Mouse (Mus musculus) limb, embryonic 14.5 days (tissue): ENCODE results near the gene Egfl7. TPM values are rescaled to one million over a fixed set of nuclear protein-coding genes. Genes with fewer than 3 reads are reported as not detected.
A peak's percentile ranks its signal among the peaks of the same experiment; 100 is the strongest.

Experiments used
- ATAC-seq: fragments of 200-750 bp; cut with Nextera tagmentation; 2 replicates; pipeline ENCODE4 v1.8.0; 2017; ENCODE audit warnings: low read depth, moderate number of reproducible peaks, moderate TSS enrichment; ENCODE audit not compliant: low FRiP score
- DNase-seq: peaks from one replicate; pipeline ENCODE4 v3.0.0-alpha.2; 2015; ENCODE audit warnings: low spot score
- H3K27ac ChIP-seq: fragments of 300-500 bp; sonication (generic); replicated peaks from 2 replicates; pipeline ENCODE4 v1.5.1; 2014; ENCODE audit warnings: low read depth, mild to moderate bottlenecking, low read length, moderate library complexity, mixed read lengths
- H3K27me3 ChIP-seq: fragments of 300-500 bp; sonication (generic); 2 replicates; pipeline ENCODE4 v1.6.1; 2014; ENCODE audit warnings: low read length, mixed read lengths; ENCODE audit not compliant: control insufficient read depth, insufficient read depth
- H3K36me3 ChIP-seq: fragments of 300-500 bp; sonication (generic); 2 replicates; pipeline ENCODE4 v1.6.1; 2014; ENCODE audit warnings: mild to moderate bottlenecking, low read length, moderate library complexity, mixed read lengths; ENCODE audit not compliant: control insufficient read depth, insufficient read depth
- H3K4me1 ChIP-seq: fragments of 300-500 bp; sonication (generic); 2 replicates; pipeline ENCODE4 v1.6.1; 2014; ENCODE audit warnings: antibody characterized with exemption, low read length, mixed read lengths; ENCODE audit not compliant: control insufficient read depth, insufficient read depth
- H3K4me2 ChIP-seq: fragments of 300-500 bp; sonication (generic); replicated peaks from 2 replicates; pipeline ENCODE4 v1.6.1; 2014; ENCODE audit warnings: low read depth, mild to moderate bottlenecking, low read length, moderate library complexity; ENCODE audit not compliant: severe bottlenecking
- H3K4me3 ChIP-seq: fragments of 300-500 bp; sonication (generic); replicated peaks from 2 replicates; pipeline ENCODE4 v1.5.1; 2014; ENCODE audit warnings: low read length
- H3K9ac ChIP-seq: fragments of 300-500 bp; sonication (generic); 2 replicates; pipeline ENCODE4 v1.6.1; 2014; ENCODE audit warnings: mild to moderate bottlenecking, low read depth, low read length, moderate library complexity; ENCODE audit not compliant: severe bottlenecking
- H3K9me3 ChIP-seq: fragments of 300-500 bp; sonication (generic); 2 replicates; pipeline ENCODE4 v1.6.1; 2016; ENCODE audit warnings: low read length; ENCODE audit not compliant: control insufficient read depth
- POLR2A ChIP-seq: fragments of 200-500 bp; IDR thresholded peaks from 2 replicates; pipeline ENCODE4 v1.8.0; 2012; ENCODE audit warnings: inconsistent platforms, mild to moderate bottlenecking, moderate library complexity, borderline replicate concordance; ENCODE audit not compliant: insufficient read depth, insufficient read length; ENCODE audit errors: extremely low read depth
- WGBS: fragments of 180-500 bp; shearing (Covaris S2); extraction: QIAGEN DNeasy Blood & Tissue Kit; methylation state at CpG from one replicate; pipeline ENCODE4 v1.1.7; 2014; 5-methylcytosine and 5-hydroxymethylcytosine counted together
- polyA plus RNA-seq, 2 experiments: library from polyadenylated mRNA; depleted of rRNA in 1 of 2; stranded (reverse) in 1 of 2; unstranded in 1 of 2; fragments of >200 nt; fragmentation: Nextera tagmentation in 1 of 2; extraction: Ambion mirVana in 1 of 2; gene quantifications; 2 replicates each; pipeline versions ENCODE4 v1.2.1 to v1.2.3; 2012 to 2014

Egfl7 gene
- polyA plus RNA-seq, 2 experiments, result 108 to 262 TPM

DNA sequence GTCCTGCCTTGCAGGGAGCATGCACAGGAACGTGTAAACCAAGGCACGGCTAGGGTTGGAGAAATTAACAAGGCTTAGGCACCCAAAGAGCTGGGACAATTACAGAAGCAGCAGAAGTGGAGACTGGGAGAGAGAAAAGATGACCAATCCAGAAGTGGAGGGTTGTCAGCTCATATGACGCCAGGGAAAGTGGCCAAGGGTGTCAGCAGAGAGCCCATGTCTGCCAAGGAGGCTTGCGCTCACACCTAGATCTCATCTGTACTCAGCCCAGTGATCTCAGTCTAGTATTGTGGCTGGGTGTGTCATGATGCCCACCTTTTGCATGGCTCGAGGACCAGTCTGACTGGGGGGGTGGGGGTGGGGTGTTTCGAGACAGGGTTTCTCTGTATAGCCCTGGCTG, 5.9 kb downstream of the Egfl7 start:
- 50% methylated on average over 6 of the region's 6 CpGs for WGBS
- Histone ChIP-seq H3K9ac (peak overlapping the region; percentile 66), H3K9me3 (no peaks in the 10 kb centered on the region), H3K36me3 (no peaks in the 10 kb centered on the region), H3K4me2 (no peak overlapping the region), H3K4me1 (no peaks in the 10 kb centered on the region; the same call in 1 of the 2 replicates), H3K27me3 (no peaks in the 10 kb centered on the region), H3K27ac (peak overlapping the region; percentile 53; the same call in 1 of the 2 replicates), H3K4me3 (peak overlapping the region; percentile 18; the same call in 1 of the 2 replicates)
- no peak for ATAC-seq
- no peak for DNase-seq
- no peak for TF ChIP-seq POLR2A

GRCm38 (mm10) chr2:26586294-26587043, 6.7 kb downstream of the Egfl7 start, which contains the start of gene Gm20532:
TSS of gene Gm20532 (plus strand) at chr2:26586639.
- ATAC-seq, result peak; percentile 85
- peak within 1 kb of the TSS; percentile 53; the same call in 1 of the 2 replicates for H3K27ac ChIP-seq
- WGBS, result 2% methylated on average over 35 of the region's 65 CpGs

DNA sequence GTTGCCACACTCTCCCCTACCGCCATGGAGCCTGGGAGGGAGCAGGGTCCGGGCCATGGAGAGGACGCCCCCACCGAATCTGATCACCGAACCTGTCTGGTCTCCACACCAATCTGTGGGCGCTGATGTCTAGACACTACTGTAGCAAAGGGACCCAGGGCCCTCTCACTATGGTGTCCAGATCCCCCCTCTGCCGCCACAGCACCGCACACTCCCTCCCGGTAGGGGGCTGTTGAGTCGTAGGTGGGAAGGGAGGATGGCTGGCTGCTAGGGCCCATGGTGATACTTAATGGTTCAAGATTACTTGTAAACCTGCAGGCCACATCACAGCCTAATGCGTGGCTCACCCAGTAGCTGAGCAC, 7.2 kb downstream of the Egfl7 start:
- peak overlapping the region; percentile 64 for H3K4me3 ChIP-seq
- 0 out of 2 replicates have a peak overlapping the region, but pooled peaks have one; percentile 52 for H3K27ac ChIP-seq
- TF ChIP-seq POLR2A, result no peak
- DNase-seq (peak; percentile 49), ATAC-seq (peak; percentile 44; the same call in 1 of the 2 replicates)
- H3K4me1 ChIP-seq, result no peaks in the 10 kb centered on the region; the same call in 1 of the 2 replicates
- 6% methylated on average over 11 of the region's 11 CpGs for WGBS
- H3K27me3 ChIP-seq, result no peaks in the 10 kb centered on the region
- no peaks in the 10 kb centered on the region for H3K9me3 ChIP-seq
- 0 out of 2 replicates have a peak, but pooled peaks cover 3% of the 10 kb centered on the region for H3K36me3 ChIP-seq
- H3K9ac ChIP-seq, result peak overlapping the region; percentile 66
- peak overlapping the region; percentile 80 for H3K4me2 ChIP-seq

More at GRCm38 (mm10) chr2:26586294-26587043, 6.7 kb downstream of the Egfl7 start, which contains the start of gene Gm20532:
- Histone ChIP-seq H3K4me3 (peak within 1 kb of the TSS; percentile 64), H3K27me3 (no peaks in the 10 kb centered on the region), H3K4me2 (peak within 1 kb of the TSS; percentile 80), H3K9me3 (no peaks in the 10 kb centered on the region), H3K36me3 (no peaks in the 10 kb centered on the region), H3K9ac (peak within 1 kb of the TSS; percentile 66), H3K4me1 (no peaks in the 10 kb centered on the region; the same call in 1 of the 2 replicates)
- peak; percentile 66 for DNase-seq
- 0 out of 2 replicates have a peak, but pooled peaks have one; percentile 32 for TF ChIP-seq POLR2A

- no peak overlapping the region for H3K4me3 ChIP-seq
- no peak for DNase-seq
- ATAC-seq, result no peak
- WGBS, result 47% methylated on average over 4 of the region's 4 CpGs
- no peaks in the 10 kb centered on the region for H3K9me3 ChIP-seq
- H3K4me2 ChIP-seq, result 0 out of 2 replicates have a peak overlapping the region, but pooled peaks have one; percentile 7
- peaks cover 17% of the 10 kb centered on the region for H3K36me3 ChIP-seq
- H3K9ac ChIP-seq, result peak overlapping the region; percentile 66
- no peak for TF ChIP-seq POLR2A
- no peaks in the 10 kb centered on the region; the same call in 1 of the 2 replicates for H3K4me1 ChIP-seq
- 0 out of 2 replicates have a peak overlapping the region, but pooled peaks have one; percentile 26 for H3K27ac ChIP-seq
- H3K27me3 ChIP-seq, result no peaks in the 10 kb centered on the region
Observed at GRCm38 (mm10) chr2:26588573-26588972, 8.8 kb downstream of the Egfl7 start.

DNA sequence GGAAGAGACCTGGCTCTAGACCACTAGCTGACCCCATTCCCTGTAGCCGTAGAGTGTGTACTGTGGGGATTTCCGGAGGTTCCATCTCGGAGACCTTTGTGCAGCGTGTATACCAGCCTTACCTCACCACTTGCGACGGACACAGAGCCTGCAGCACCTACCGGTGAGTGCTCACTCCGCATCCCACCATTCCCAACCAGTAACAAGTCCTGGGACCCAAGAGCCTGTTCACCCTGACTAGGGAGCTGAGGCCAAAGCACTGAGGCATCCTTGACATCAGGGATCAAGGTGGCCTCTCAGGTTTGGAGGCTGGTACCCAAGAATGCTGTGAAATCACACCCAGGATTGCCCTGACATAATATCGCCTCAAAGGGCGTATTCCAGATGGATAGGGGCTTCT, 9.5 kb downstream of the Egfl7 start:
- H3K9ac ChIP-seq, result peak overlapping the region; percentile 66; the same call in 1 of the 2 replicates
- H3K36me3 ChIP-seq, result peaks cover 22% of the 10 kb centered on the region
- ATAC-seq, result no peak
- H3K4me3 ChIP-seq, result no peak overlapping the region
- no peak overlapping the region for H3K27ac ChIP-seq
- H3K4me2 ChIP-seq, result no peak overlapping the region
- no peak for DNase-seq
- no peaks in the 10 kb centered on the region for H3K27me3 ChIP-seq
- WGBS, result 95% methylated on average over 10 of the region's 10 CpGs
- no peaks in the 10 kb centered on the region for H3K9me3 ChIP-seq
- no peaks in the 10 kb centered on the region; the same call in 1 of the 2 replicates for H3K4me1 ChIP-seq
- TF ChIP-seq POLR2A, result no peak
